Mouse (Mus musculus): ENCODE measurements around the gene Krtap12-1.

GRCm38 (mm10) chr10:77715507-77715906 lies 4.9 kb upstream of the Krtap12-1 start, which contains the start of gene Gm10142:
- TF ChIP-seq POLR2A (IDR thresholded peaks at IDR 0.05; ENCODE audit: control insufficient read depth, low read depth, low read length): no peak
- TF ChIP-seq CTCF (IDR thresholded peaks at IDR 0.05; ENCODE audit: control insufficient read depth, insufficient read depth, insufficient replicate concordance, low read depth, low read length): no peak
